Mouse (Mus musculus) heart, postnatal 0 days (tissue): ENCODE results near the gene Fcrla. TPM values are rescaled to one million over a fixed set of nuclear protein-coding genes. Genes with fewer than 3 reads are reported as not detected.

Source experiments
- ATAC-seq: fragments of 200-750 bp; cut with Nextera tagmentation; 2 replicates; pipeline ENCODE4 v1.8.0; 2017; ENCODE audit warnings: low read depth, moderate number of reproducible peaks, moderate library complexity; ENCODE audit not compliant: insufficient read depth
- DNase-seq: peaks from one replicate; pipeline ENCODE4 v3.0.0-alpha.2; 2016; ENCODE audit warnings: low spot score
- H3K27ac ChIP-seq: fragments of 300-500 bp; sonication (generic); 2 replicates; pipeline ENCODE4 v1.5.1; 2014; ENCODE audit warnings: low read depth, mild to moderate bottlenecking
- H3K27me3 ChIP-seq: fragments of 300-500 bp; sonication (generic); 2 replicates; pipeline ENCODE4 v1.6.1; 2014; ENCODE audit warnings: low read length, mixed read lengths; ENCODE audit not compliant: control insufficient read depth, insufficient read depth
- H3K36me3 ChIP-seq: fragments of 300-500 bp; sonication (generic); replicated peaks from 2 replicates; pipeline ENCODE4 v1.6.1; 2014; ENCODE audit warnings: low read length, mixed read lengths; ENCODE audit not compliant: control insufficient read depth, insufficient read depth
- H3K4me1 ChIP-seq: fragments of 300-500 bp; sonication (generic); 2 replicates; pipeline ENCODE4 v1.6.1; 2014; ENCODE audit warnings: antibody characterized with exemption; ENCODE audit not compliant: control insufficient read depth, insufficient read depth
- H3K4me2 ChIP-seq: fragments of 300-500 bp; sonication (generic); 2 replicates; pipeline ENCODE4 v1.6.1; 2014; ENCODE audit warnings: low read depth, mild to moderate bottlenecking, low read length, moderate library complexity
- H3K4me3 ChIP-seq: fragments of 300-500 bp; sonication (generic); 2 replicates; pipeline ENCODE4 v1.5.1; 2014; ENCODE audit warnings: low read depth, low read length
- H3K9ac ChIP-seq: fragments of 300-500 bp; sonication (generic); replicated peaks from 2 replicates; pipeline ENCODE4 v1.6.1; 2014; ENCODE audit warnings: low read depth, low read length, mixed read lengths
- H3K9me3 ChIP-seq: fragments of 300-500 bp; sonication (generic); replicated peaks from 2 replicates; pipeline ENCODE4 v1.6.1; 2016; ENCODE audit warnings: low read length; ENCODE audit not compliant: control insufficient read depth
- CTCF ChIP-seq: IDR thresholded peaks from 2 replicates; pipeline ENCODE4 v1.5.1; 2016; ENCODE audit warnings: antibody characterized with exemption, control low read depth, low read depth
- EP300 ChIP-seq: IDR thresholded peaks from 2 replicates; pipeline ENCODE4 v1.6.1; 2016; ENCODE audit warnings: antibody characterized with exemption, low read depth
- WGBS: fragments of 180-500 bp; shearing (Covaris S2); extraction: QIAGEN DNeasy Blood & Tissue Kit; methylation state at CpG from one replicate; pipeline ENCODE4 v1.1.7; 2014; 5-methylcytosine and 5-hydroxymethylcytosine counted together
- polyA plus RNA-seq: library from polyadenylated mRNA; unstranded; fragments of >200 nt; fragmentation: Nextera tagmentation; extraction: Ambion mirVana; gene quantifications from 2 replicates; pipeline ENCODE4 v1.2.1, GENCODE M21; 2015
- total RNA-seq: library from RNA; depleted of rRNA; stranded (reverse); fragments of >200 nt; gene quantifications from 2 replicates; pipeline ENCODE4 v1.2.3, GENCODE M21; 2014; ENCODE audit warnings: low replicate concordance

The Fcrla gene
- total and polyA plus RNA-seq, 2 experiments from 2014 or later, result 0.23 TPM; not detected in 1

- Histone ChIP-seq H3K4me3 (no peak overlapping the region), H3K9me3 (no peaks in the 10 kb centered on the region), H3K9ac (no peak overlapping the region), H3K27me3 (no peaks in the 10 kb centered on the region), H3K27ac (no peak overlapping the region), H3K4me1 (no peaks in the 10 kb centered on the region), H3K4me2 (no peak overlapping the region), H3K36me3 (no peaks in the 10 kb centered on the region)
- DNase-seq, result no peak
- ATAC-seq, result no peak
- TF ChIP-seq CTCF, result no peak
- 63% methylated on average over 4 of the region's 4 CpGs for WGBS
Observed at GRCm38 (mm10) chr1:170972936-170973335, 45.6 kb upstream of the Fcrla start.

- TF ChIP-seq CTCF (no peak), EP300 (no peak)
- no peaks in the 10 kb centered on the region for H3K36me3 ChIP-seq
- DNase-seq (no peak), ATAC-seq (no peak)
- no peak overlapping the region for H3K9ac ChIP-seq
- no peak overlapping the region for H3K27ac ChIP-seq
- H3K4me2 ChIP-seq, result no peak overlapping the region
- no peaks in the 10 kb centered on the region for H3K27me3 ChIP-seq
- no peaks in the 10 kb centered on the region for H3K4me1 ChIP-seq
- no peak overlapping the region for H3K4me3 ChIP-seq
- 71% methylated on average over 6 of the region's 6 CpGs for WGBS
- no peaks in the 10 kb centered on the region for H3K9me3 ChIP-seq
Observed at GRCm38 (mm10) chr1:170972494-170972893, 45.1 kb upstream of the Fcrla start.

GRCm38 (mm10) chr1:170968576-170968975, 41.2 kb upstream of the Fcrla start:
- no peak for DNase-seq
- TF ChIP-seq EP300 (no peak), CTCF (no peak)
- Histone ChIP-seq H3K4me2 (no peak overlapping the region), H3K36me3 (no peaks in the 10 kb centered on the region), H3K4me1 (peaks cover 1% of the 10 kb centered on the region; the same call in 1 of the 2 replicates), H3K27me3 (no peaks in the 10 kb centered on the region), H3K27ac (no peak overlapping the region), H3K9me3 (no peaks in the 10 kb centered on the region), H3K9ac (no peak overlapping the region), H3K4me3 (no peak overlapping the region)
- ATAC-seq, result no peak
- WGBS, result 78% methylated on average over 1 of the region's 1 CpGs

GRCm38 (mm10) chr1:170967581-170967980, 40.2 kb upstream of the Fcrla start:
- Histone ChIP-seq H3K4me2 (no peak overlapping the region), H3K9ac (no peak overlapping the region), H3K27ac (no peak overlapping the region), H3K4me3 (no peak overlapping the region), H3K27me3 (no peaks in the 10 kb centered on the region), H3K9me3 (no peaks in the 10 kb centered on the region), H3K36me3 (no peaks in the 10 kb centered on the region), H3K4me1 (peaks cover 11% of the 10 kb centered on the region)
- no peak for DNase-seq
- TF ChIP-seq EP300 (no peak), CTCF (no peak)
- WGBS, result 78% methylated on average over 3 of the region's 3 CpGs
- ATAC-seq, result no peak

GRCm38 (mm10) chr1:170963087-170963486, 35.7 kb upstream of the Fcrla start:
- peaks cover 26% of the 10 kb centered on the region for H3K4me1 ChIP-seq
- ATAC-seq (no peak), DNase-seq (peak; percentile 13)
- H3K4me3 ChIP-seq, result no peak overlapping the region
- no peaks in the 10 kb centered on the region for H3K27me3 ChIP-seq
- no peak overlapping the region for H3K9ac ChIP-seq
- 49% methylated on average over 7 of the region's 7 CpGs for WGBS
- TF ChIP-seq EP300 (no peak), CTCF (no peak)
- no peak overlapping the region for H3K4me2 ChIP-seq
- H3K9me3 ChIP-seq, result no peaks in the 10 kb centered on the region
- 0 out of 2 replicates have a peak overlapping the region, but pooled peaks have one; percentile 71 for H3K27ac ChIP-seq
- H3K36me3 ChIP-seq, result no peaks in the 10 kb centered on the region

GRCm38 (mm10) chr1:170962301-170962700, 34.9 kb upstream of the Fcrla start:
- ATAC-seq, result peak; percentile 85
- peaks cover 26% of the 10 kb centered on the region for H3K4me1 ChIP-seq
- no peak overlapping the region for H3K4me3 ChIP-seq
- TF ChIP-seq EP300, result no peak
- TF ChIP-seq CTCF, result no peak
- H3K9me3 ChIP-seq, result no peaks in the 10 kb centered on the region
- no peaks in the 10 kb centered on the region for H3K36me3 ChIP-seq
- peak; percentile 70 for DNase-seq
- WGBS, result 7% methylated on average over 2 of the region's 2 CpGs
- no peak overlapping the region for H3K4me2 ChIP-seq
- H3K27me3 ChIP-seq, result no peaks in the 10 kb centered on the region
- peak overlapping the region; percentile 71 for H3K27ac ChIP-seq
- no peak overlapping the region for H3K9ac ChIP-seq
